Mouse (Mus musculus) T-cell, adult 66 days (primary cell): Measurements from ENCODE around the gene Nphp1. TPM values are rescaled to one million over a fixed set of nuclear protein-coding genes. Genes with fewer than 3 reads are reported as not detected.

Source experiments
- total RNA-seq, 2 experiments: library from RNA; stranded (reverse); gene quantifications; 3 replicates in 1 of 2; 4 replicates in 1 of 2; pipeline ENCODE4 v1.2.4; 2023

The Nphp1 gene
- 1 to 10 TPM in 1 of 2 experiments, not detected in 1; 1.7 TPM for total RNA-seq

DNA sequence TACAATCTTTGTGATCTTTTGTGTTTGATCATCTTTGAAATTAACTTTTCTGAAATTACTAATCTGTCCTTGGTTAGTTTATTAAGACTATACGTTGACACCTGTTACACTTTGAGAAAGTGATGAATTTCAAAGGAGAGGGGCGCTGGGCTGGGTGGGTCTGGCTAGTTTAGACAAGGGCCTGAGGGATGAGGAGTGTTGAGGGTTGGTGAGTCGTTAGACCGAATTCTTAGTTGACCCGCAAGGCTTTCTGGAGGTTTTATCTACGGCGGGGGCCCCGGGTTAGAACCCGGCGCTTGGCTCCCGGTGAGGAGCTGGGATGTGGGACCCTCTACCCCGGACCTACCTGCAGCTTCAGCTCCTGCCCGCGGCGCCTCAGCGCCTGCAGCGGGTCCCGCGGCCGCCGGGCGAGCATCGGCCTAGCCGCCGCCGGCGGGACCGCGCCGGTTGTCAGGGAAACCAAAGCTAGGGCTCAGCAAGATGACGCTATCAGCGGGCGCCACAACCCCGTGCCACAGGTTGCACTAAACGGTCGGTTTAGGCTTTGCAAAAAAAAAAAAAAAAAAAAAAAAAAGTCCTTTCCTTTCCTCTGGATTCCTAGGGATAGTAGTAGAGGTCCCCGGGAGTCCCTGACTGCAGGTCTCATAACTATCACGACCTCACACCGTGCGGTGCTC, at the start of gene Nphp1:
TSS of gene Nphp1 (minus strand) at position 458 of the 677 bp plus-strand sequence.

DNA sequence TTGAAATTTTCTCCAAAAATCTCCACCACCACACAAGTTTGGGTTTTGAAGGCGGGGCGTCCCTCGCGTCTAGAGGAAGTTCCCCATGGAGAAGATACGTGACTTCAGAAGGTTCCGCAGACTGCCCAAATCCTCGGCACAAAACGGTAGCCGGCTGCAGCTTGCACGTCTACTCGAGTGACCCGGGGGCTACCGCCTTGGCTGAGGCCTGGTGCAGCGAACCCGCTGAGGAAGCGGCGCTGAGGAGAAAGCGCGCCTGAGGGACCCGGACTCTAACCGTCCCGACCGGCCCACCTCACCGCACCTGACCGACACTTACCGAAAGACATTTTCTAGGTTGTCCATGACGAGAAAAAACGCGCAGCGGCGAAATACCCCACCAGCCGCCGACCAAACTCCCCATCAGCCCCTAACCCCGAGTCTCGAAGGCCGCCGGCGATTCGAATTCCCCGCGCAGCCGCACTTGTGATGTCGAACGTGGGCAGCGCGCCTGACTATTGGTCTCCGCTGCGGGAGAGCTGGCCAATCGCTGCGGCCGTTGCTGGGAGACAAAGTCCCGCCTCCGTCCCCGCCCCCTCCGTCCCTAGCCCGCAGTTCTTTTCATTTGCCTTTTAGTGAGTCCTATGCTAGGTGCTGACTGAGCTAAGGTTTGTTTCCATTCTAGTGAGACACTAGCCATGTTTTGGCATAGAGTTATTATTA, 42.9 kb upstream of the Nphp1 start, which contains the start of gene Bub1:
TSS of gene Bub1 (minus strand) at position 465 of the 702 bp plus-strand sequence.

GRCm38 (mm10) chr2:127791919-127792603, 3.4 kb upstream of the Nphp1 start, which contains the start of gene Mtln:
Gene Mtln (minus strand): TSS chr2:127792488.

GRCm38 (mm10) chr2:127729671-127730070, 59.0 kb downstream of the Nphp1 start, which contains the start of gene Mall:
Gene Mall (minus strand): TSS chr2:127729932.

Other genes starting within 250 kb of the Nphp1 start
- gene Prom2, start 247.4 kb downstream of the Nphp1 start, total RNA-seq: not detected
- gene Zfp661, start 201.8 kb downstream of the Nphp1 start, total RNA-seq: 1 to 10 TPM; 5.9 to 6.1 TPM
- 100 to 1,000 TPM; 131 to 135 TPM for gene Mrps5, start 201.7 kb downstream of the Nphp1 start, total RNA-seq
- not detected for gene Mal, start 132.2 kb downstream of the Nphp1 start, total RNA-seq
- not detected for gene Mall, start 59.0 kb downstream of the Nphp1 start, total RNA-seq
- 10 to 100 TPM in 1 of 2 experiments, 1 to 10 TPM in 1; 9.7 to 13.7 TPM for gene Mtln, start 3.6 kb upstream of the Nphp1 start, total RNA-seq
- 1 to 10 TPM in 1 of 2 experiments, under 1 TPM in 1; 0.36 to 1.4 TPM for gene Bub1, start 43.0 kb upstream of the Nphp1 start, total RNA-seq
- 1 to 10 TPM; 3.3 to 3.5 TPM for gene Acoxl, start 50.0 kb upstream of the Nphp1 start, total RNA-seq